Mouse (Mus musculus): Measurements from ENCODE around the gene Hoxc12. TPM values are rescaled to one million over a fixed set of nuclear protein-coding genes. Genes with fewer than 3 reads are reported as not detected.

Gene Hoxc12
- polyA plus RNA-seq, 1 experiment: 4.9 TPM

- TF ChIP-seq USF1 (IDR thresholded peaks at IDR 0.05; ENCODE audit: low read depth) (no peak), MYOD1 (IDR thresholded peaks at IDR 0.05; ENCODE audit: control insufficient read depth, insufficient read length, low read depth) (no peak), FOSL1 (IDR thresholded peaks at IDR 0.05; ENCODE audit: insufficient read depth, low read length, poor library complexity, severe bottlenecking) (no peak), CEBPB (IDR thresholded peaks at IDR 0.05; ENCODE audit: low read depth) (no peak), MAX (IDR thresholded peaks at IDR 0.05) (no peak), CTCF (IDR thresholded peaks at IDR 0.05; ENCODE audit: control insufficient read depth, insufficient read depth, insufficient read length) (no peak), MYOG (IDR thresholded peaks at IDR 0.05; ENCODE audit: control insufficient read depth, extremely low read depth, insufficient read length) (no peak)
- Histone ChIP-seq H3K79me2 (ENCODE audit: control insufficient read depth, insufficient read depth) (peaks cover 99% of the 10 kb centered on the region), H3K4me3 (ENCODE audit: insufficient read depth, poor library complexity, severe bottlenecking) (peak overlapping the region; percentile 71), H3K79me3 (ENCODE audit: low read depth) (peaks cover 76% of the 10 kb centered on the region), H3ac (ENCODE audit: control insufficient read depth, insufficient read length, low read depth) (peak overlapping the region; percentile 61), H3K27me3 (ENCODE audit: control insufficient read depth, insufficient read depth, insufficient read length) (no peaks in the 10 kb centered on the region), H3K36me3 (ENCODE audit: control insufficient read depth, insufficient read depth) (no peaks in the 10 kb centered on the region)
Observed at GRCm38 (mm10) chr15:102965003-102965891, 28.7 kb downstream of the Hoxc12 start.

GRCm38 (mm10) chr15:102965892-102966775 lies 29.6 kb downstream of the Hoxc12 start:
- Histone ChIP-seq H3K27me3 (ENCODE audit: control insufficient read depth, insufficient read depth, insufficient read length) (no peaks in the 10 kb centered on the region), H3K4me3 (ENCODE audit: insufficient read depth, poor library complexity, severe bottlenecking) (peak overlapping the region; percentile 71), H3K79me2 (ENCODE audit: control insufficient read depth, insufficient read depth) (peaks cover 99% of the 10 kb centered on the region), H3ac (ENCODE audit: control insufficient read depth, insufficient read length, low read depth) (peak overlapping the region; percentile 61), H3K36me3 (ENCODE audit: control insufficient read depth, insufficient read depth) (no peaks in the 10 kb centered on the region), H3K79me3 (ENCODE audit: low read depth) (peaks cover 80% of the 10 kb centered on the region)
- TF ChIP-seq CEBPB (IDR thresholded peaks at IDR 0.05; ENCODE audit: low read depth) (no peak), MAX (IDR thresholded peaks at IDR 0.05) (peak; percentile 83), MYOD1 (IDR thresholded peaks at IDR 0.05; ENCODE audit: control insufficient read depth, insufficient read length, low read depth) (no peak), CTCF (IDR thresholded peaks at IDR 0.05; ENCODE audit: control insufficient read depth, insufficient read depth, insufficient read length) (peak; percentile 100), USF1 (IDR thresholded peaks at IDR 0.05; ENCODE audit: low read depth) (peak; percentile 95), MYOG (IDR thresholded peaks at IDR 0.05; ENCODE audit: control insufficient read depth, extremely low read depth, insufficient read length) (no peak), FOSL1 (IDR thresholded peaks at IDR 0.05; ENCODE audit: insufficient read depth, low read length, poor library complexity, severe bottlenecking) (no peak)

GRCm38 (mm10) chr15:102966776-102967311 lies 30.3 kb downstream of the Hoxc12 start, which contains the start of gene Hoxc10:
TSS of gene Hoxc10 (plus strand) at chr15:102966796.
- peak within 1 kb of the TSS; percentile 71 for H3K4me3 ChIP-seq (ENCODE audit: insufficient read depth, poor library complexity, severe bottlenecking)
- H3ac ChIP-seq (ENCODE audit: control insufficient read depth, insufficient read length, low read depth): peak within 1 kb of the TSS; percentile 92
- TF ChIP-seq USF1 (IDR thresholded peaks at IDR 0.05; ENCODE audit: low read depth): no peak
- TF ChIP-seq MAX (IDR thresholded peaks at IDR 0.05): peak; percentile 37
- H3K79me2 ChIP-seq (ENCODE audit: control insufficient read depth, insufficient read depth): peaks cover 99% of the 10 kb centered on the region
- H3K27me3 ChIP-seq (ENCODE audit: control insufficient read depth, insufficient read depth, insufficient read length): no peaks in the 10 kb centered on the region
- H3K36me3 ChIP-seq (ENCODE audit: control insufficient read depth, insufficient read depth): no peaks in the 10 kb centered on the region
- peaks cover 80% of the 10 kb centered on the region for H3K79me3 ChIP-seq (ENCODE audit: low read depth)

- H3K27me3 ChIP-seq (ENCODE audit: control insufficient read depth, insufficient read depth, insufficient read length): no peaks in the 10 kb centered on the region
- H3K4me3 ChIP-seq (ENCODE audit: insufficient read depth, poor library complexity, severe bottlenecking): peak within 1 kb of the TSS; percentile 71
- peak within 1 kb of the TSS; percentile 92 for H3ac ChIP-seq (ENCODE audit: control insufficient read depth, insufficient read length, low read depth)
- H3K79me3 ChIP-seq (ENCODE audit: low read depth): peaks cover 80% of the 10 kb centered on the region
- peaks cover 99% of the 10 kb centered on the region for H3K79me2 ChIP-seq (ENCODE audit: control insufficient read depth, insufficient read depth)
- TF ChIP-seq MYOD1 (IDR thresholded peaks at IDR 0.05; ENCODE audit: control insufficient read depth, insufficient read length, low read depth): no peak
- peaks cover 3% of the 10 kb centered on the region for H3K36me3 ChIP-seq (ENCODE audit: control insufficient read depth, insufficient read depth)
Observed at GRCm38 (mm10) chr15:102967312-102967510, 30.7 kb downstream of the Hoxc12 start, which contains the start of gene Hoxc5. TSS of gene Hoxc5 (plus strand) at chr15:102967443.

- peak overlapping the region; percentile 71 for H3K4me3 ChIP-seq (ENCODE audit: insufficient read depth, poor library complexity, severe bottlenecking)
- H3K79me2 ChIP-seq (ENCODE audit: control insufficient read depth, insufficient read depth): peaks cover 99% of the 10 kb centered on the region
- H3K36me3 ChIP-seq (ENCODE audit: control insufficient read depth, insufficient read depth): peaks cover 8% of the 10 kb centered on the region
- H3K27me3 ChIP-seq (ENCODE audit: control insufficient read depth, insufficient read depth, insufficient read length): no peaks in the 10 kb centered on the region
- peak overlapping the region; percentile 92 for H3ac ChIP-seq (ENCODE audit: control insufficient read depth, insufficient read length, low read depth)
- TF ChIP-seq CTCF (IDR thresholded peaks at IDR 0.05; ENCODE audit: control insufficient read depth, insufficient read depth, insufficient read length) (no peak), FOSL1 (IDR thresholded peaks at IDR 0.05; ENCODE audit: insufficient read depth, low read length, poor library complexity, severe bottlenecking) (no peak), MYOG (IDR thresholded peaks at IDR 0.05; ENCODE audit: control insufficient read depth, extremely low read depth, insufficient read length) (no peak), MYOD1 (IDR thresholded peaks at IDR 0.05; ENCODE audit: control insufficient read depth, insufficient read length, low read depth) (no peak), MAX (IDR thresholded peaks at IDR 0.05) (no peak), USF1 (IDR thresholded peaks at IDR 0.05; ENCODE audit: low read depth) (no peak), CEBPB (IDR thresholded peaks at IDR 0.05; ENCODE audit: low read depth) (no peak)
- H3K79me3 ChIP-seq (ENCODE audit: low read depth): peaks cover 81% of the 10 kb centered on the region
Observed at GRCm38 (mm10) chr15:102967511-102968397, 31.2 kb downstream of the Hoxc12 start.
